Mouse (Mus musculus) left cerebral cortex, postnatal 10 days (tissue): ENCODE data around the gene Slc7a1. TPM values are rescaled to one million over a fixed set of nuclear protein-coding genes. Genes with fewer than 3 reads are reported as not detected.
A peak's percentile ranks its signal among the peaks of the same experiment; 100 is the strongest.

Experiments
- DNase-seq, 2 experiments: peaks; one replicate each; pipeline ENCODE4 v3.0.0; 2021 to 2022; ENCODE audit warnings: low spot score in 2 of 2, mixed read lengths in 1 of 2; ENCODE audit errors: extremely low spot score in 1 of 2
- intact Hi-C: fragments of 180-260 bp; cut with DNase I; formaldehyde crosslinking; loops from one replicate; pipeline ENCODE4 v1.15.1; 2025
- total RNA-seq, 2 experiments: library from RNA; stranded (reverse); gene quantifications; 2 replicates each; pipeline ENCODE4 v1.2.3; 2021

Slc7a1 gene
- total RNA-seq, 2 experiments from 2014 or later = 70.9 to 74.5 TPM

- no peak for DNase-seq
- intact Hi-C loops = no loop called here
These were observed 26.5 kb downstream of the Slc7a1 start for GRCm38 (mm10) chr5:148373092-148373685.

GRCm38 (mm10) chr5:148372005-148372917, 27.4 kb downstream of the Slc7a1 start:
- DNase-seq = no peak
- intact Hi-C loops = no loop called here

- intact Hi-C loops = no loop called here
- no peak for DNase-seq
These were observed 28.3 kb downstream of the Slc7a1 start for GRCm38 (mm10) chr5:148371375-148371774.

- intact Hi-C loops = no loop called here
These were observed 29.1 kb downstream of the Slc7a1 start for GRCm38 (mm10) chr5:148370624-148371023.

GRCm38 (mm10) chr5:148369178-148369577, 30.5 kb downstream of the Slc7a1 start:
- DNase-seq = no peak
- intact Hi-C loops = no loop called here

More at GRCm38 (mm10) chr5:148370624-148371023, 29.1 kb downstream of the Slc7a1 start:
- no peak for DNase-seq

GRCm38 (mm10) chr5:148367816-148368215, 31.9 kb downstream of the Slc7a1 start:
- no peak for DNase-seq
- intact Hi-C loops = no loop called here

GRCm38 (mm10) chr5:148366455-148366854, 33.2 kb downstream of the Slc7a1 start:
- no peak for DNase-seq
- intact Hi-C loops = no loop called here

- intact Hi-C loops = no loop called here
- DNase-seq = no peak
These were observed 36.1 kb downstream of the Slc7a1 start for GRCm38 (mm10) chr5:148363441-148364113.

- intact Hi-C loops = no loop called here
- DNase-seq = no peak
These were observed 37.4 kb downstream of the Slc7a1 start for GRCm38 (mm10) chr5:148362296-148362695.

GRCm38 (mm10) chr5:148361759-148362010, 38.0 kb downstream of the Slc7a1 start:
- DNase-seq = no peak
- intact Hi-C loops = no loop called here

GRCm38 (mm10) chr5:148360922-148361758, 38.6 kb downstream of the Slc7a1 start:
- intact Hi-C loops = no loop called here
- DNase-seq = no peak

- intact Hi-C loops = no loop called here
- no peak for DNase-seq
These were observed 40.6 kb downstream of the Slc7a1 start for GRCm38 (mm10) chr5:148359131-148359530.

GRCm38 (mm10) chr5:148357168-148357567, 42.5 kb downstream of the Slc7a1 start:
- intact Hi-C loops = no loop called here
- DNase-seq = peak in 1 of 2 experiments; percentile 51

- intact Hi-C loops = no loop called here
These were observed 43.9 kb downstream of the Slc7a1 start for GRCm38 (mm10) chr5:148355822-148356221.

GRCm38 (mm10) chr5:148354536-148354935, 45.2 kb downstream of the Slc7a1 start:
- no peak for DNase-seq
- intact Hi-C loops = no loop called here

More at GRCm38 (mm10) chr5:148355822-148356221, 43.9 kb downstream of the Slc7a1 start:
- DNase-seq = no peak

- DNase-seq = no peak
- intact Hi-C loops = no loop called here
These were observed 46.3 kb downstream of the Slc7a1 start for GRCm38 (mm10) chr5:148353429-148353828.

- intact Hi-C loops = no loop called here
- no peak for DNase-seq
These were observed 50.2 kb downstream of the Slc7a1 start for GRCm38 (mm10) chr5:148349327-148350011.

- no peak for DNase-seq
- intact Hi-C loops = no loop called here
These were observed 51.6 kb downstream of the Slc7a1 start for GRCm38 (mm10) chr5:148348153-148348552.
